Mouse (Mus musculus): ENCODE data around the gene Gsg1l.

Gsg1l gene

DNA sequence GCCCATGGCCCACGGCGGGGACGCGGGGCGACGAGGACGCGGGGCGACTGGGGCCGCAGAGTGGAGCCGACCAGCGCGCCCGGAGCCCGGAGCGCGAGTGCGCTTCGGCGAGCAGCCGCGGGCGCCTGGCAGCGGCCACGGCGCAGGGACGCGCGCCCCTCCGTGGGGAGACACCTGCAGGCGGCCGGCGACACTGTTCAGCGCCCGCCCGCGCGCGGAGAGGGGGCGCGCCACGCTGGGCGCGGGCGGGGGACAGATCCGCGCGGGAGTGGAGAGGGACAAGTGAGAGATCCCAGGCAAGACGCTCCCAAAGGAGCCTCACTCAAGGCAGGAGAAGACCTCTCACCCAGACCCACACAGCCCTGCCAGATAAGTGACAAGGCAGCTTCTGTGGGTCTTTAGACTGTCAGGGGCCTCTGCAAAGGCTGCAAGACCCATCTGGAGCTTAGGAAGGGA lies at the start of gene Gsg1l:
TSS of gene Gsg1l (minus strand) at position 126 of the 456 bp plus-strand sequence.
- DNase-seq (ENCODE audit: extremely low read depth, insufficient read length, low spot score), result no peak

DNA sequence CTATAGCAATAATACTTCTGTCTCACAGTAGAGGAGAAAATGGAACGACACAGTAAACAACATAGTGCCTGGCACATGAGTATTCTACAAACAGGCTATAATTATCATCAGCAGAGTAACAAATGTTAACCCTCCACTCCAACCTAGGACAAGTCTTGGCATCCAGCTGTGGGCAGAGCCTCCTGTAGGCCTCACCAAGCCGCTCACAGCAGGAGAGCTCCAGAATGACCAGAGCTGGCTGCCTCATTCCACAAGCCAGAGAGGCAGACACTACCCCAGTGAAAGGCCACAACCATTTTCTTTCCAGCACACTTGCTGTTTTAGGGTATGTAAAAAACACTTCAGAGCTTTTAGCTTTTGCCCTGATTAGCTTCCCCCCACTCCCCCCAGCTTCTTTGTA lies 45.5 kb upstream of the Gsg1l start:
- DNase-seq (ENCODE audit: extremely low read depth, insufficient read length, low spot score), result no peak

DNA sequence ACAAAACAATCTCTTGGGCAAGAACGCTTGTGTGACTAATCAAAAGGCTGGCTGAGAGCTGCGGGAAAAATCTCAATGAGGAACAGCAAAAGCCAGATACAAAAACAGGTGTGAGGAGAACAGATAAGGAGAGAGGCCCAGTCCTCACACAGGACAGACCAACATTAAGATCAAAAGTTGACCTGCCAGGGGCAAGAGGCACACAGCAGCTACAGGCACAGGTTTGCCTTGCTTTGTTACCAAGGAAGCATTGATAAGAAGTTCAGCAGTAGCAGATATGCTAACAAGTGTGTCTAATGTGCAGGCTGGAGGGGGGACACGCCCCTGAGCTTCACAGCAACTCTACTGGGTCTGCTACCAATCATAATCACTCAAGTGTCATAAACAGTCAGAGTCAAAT lies 44.3 kb upstream of the Gsg1l start:
- DNase-seq (ENCODE audit: extremely low read depth, insufficient read length, low spot score), result no peak

DNA sequence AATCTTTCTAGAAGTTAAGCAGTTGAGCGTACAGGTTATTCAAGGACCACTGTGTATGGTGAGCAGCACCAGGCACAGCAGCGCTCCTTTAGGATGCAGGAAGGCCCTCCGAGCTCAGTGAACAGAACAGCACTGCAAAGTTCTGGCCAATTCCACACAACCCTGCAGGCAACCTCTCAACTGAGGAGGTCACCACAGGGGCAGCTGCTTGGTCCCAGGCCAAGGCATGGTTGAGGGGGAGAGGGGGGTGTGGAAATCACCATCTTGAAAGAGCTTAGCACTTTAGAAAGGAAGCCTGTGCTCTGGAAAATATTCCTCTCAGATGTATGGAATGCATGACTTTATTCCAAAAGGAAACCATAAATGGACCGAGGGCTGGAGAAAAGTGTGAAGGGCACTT lies 39.3 kb upstream of the Gsg1l start:
- no peak for DNase-seq (ENCODE audit: extremely low read depth, insufficient read length, low spot score)

DNA sequence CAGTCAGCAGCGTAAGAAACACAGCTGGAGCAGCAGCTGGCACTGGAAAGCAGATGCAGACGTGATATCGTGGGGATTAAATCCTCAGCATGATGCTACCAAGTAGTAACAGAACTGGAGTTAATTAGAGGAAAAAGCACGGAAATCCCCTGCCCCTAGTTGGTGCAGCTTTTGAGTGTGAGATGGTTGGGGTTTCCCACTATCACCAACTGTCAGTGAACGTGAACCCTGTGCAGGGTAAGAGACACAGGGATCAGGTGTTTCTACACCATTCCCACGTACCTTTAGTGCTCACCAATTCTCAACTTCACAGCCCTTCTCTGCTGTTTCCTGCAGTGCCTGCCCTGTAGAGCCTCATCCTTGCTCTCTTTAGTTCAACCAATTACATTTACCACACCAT lies 37.6 kb upstream of the Gsg1l start:
- no peak for DNase-seq (ENCODE audit: extremely low read depth, insufficient read length, low spot score)

DNA sequence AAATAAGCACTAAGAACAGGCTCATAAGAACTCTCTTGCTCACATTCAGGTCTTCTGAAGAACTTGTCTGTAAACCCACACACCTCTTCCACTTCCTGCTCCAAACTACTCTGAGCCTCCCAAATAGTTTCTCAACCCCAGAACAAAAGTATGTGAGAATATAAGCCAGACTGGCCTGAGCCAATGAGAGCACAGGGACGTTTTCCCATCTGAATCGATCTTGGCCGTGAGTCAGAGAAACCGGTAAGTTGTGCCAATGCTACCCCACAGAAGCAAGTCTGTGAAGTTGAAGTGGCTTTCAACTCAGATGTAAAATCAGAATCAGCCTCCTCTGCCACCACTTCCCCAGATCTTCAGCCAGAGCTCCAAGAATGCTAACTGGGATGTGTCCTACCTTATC lies 31.1 kb upstream of the Gsg1l start:
- no peak for DNase-seq (ENCODE audit: extremely low read depth, insufficient read length, low spot score)

DNA sequence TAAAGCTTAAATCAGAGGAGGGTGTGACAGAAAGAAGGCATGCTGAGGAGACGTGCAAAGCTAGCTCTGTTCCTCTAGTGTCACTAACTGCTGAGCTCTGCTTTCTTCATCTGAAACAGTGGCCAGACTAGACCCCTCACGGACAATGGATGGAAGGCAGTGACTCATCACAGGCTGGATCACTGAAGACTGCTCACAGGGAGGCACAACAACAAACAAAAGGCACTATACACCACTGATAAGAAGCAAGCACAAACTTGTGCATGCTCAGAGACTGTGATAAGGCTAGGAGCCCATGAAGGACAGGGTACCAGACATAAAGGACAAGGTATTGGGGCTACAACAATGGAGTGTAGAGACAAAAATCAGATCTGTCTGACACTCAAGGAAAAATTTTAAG lies 29.0 kb upstream of the Gsg1l start:
- DNase-seq (ENCODE audit: extremely low read depth, insufficient read length, low spot score), result no peak

DNA sequence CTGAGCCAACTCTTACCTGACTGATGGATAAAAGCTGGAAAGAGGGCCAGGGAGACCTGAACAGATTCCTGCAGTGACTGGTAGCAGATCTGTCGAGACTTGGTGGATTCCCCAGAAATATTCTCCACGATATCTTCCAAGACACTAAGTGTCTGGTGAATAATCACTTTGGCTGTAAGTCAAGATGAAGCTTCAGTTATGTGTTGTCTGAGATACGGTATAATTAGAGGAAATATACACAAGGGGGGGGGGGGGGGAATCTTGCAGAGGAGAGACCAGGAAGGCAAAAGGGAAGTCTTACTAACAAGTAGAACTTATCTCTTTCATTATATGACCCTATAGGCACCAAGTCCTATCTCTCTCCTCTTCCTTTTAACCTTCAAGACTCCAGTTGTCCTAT lies 27.7 kb upstream of the Gsg1l start:
- no peak for DNase-seq (ENCODE audit: extremely low read depth, insufficient read length, low spot score)

DNA sequence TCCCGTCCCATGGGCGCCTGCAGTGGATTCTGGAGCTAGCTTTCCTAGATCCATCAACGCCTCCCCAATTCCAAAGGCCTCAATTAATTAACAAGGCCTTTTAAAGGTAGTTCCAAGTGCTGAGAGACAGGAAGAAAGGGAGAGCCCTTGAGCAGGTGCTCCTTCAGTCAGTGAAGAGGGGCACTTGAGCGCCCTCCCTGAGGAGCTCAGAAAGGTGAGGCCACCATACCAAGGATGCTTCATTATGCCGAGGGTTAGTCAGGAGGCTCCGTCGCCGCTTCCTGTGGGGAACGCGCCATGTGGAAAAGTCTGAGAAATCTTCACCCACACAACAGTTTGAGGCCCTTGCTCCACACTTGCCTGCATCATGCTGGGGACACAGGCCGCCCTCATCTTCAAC lies 18.2 kb upstream of the Gsg1l start:
- no peak for DNase-seq (ENCODE audit: extremely low read depth, insufficient read length, low spot score)

DNA sequence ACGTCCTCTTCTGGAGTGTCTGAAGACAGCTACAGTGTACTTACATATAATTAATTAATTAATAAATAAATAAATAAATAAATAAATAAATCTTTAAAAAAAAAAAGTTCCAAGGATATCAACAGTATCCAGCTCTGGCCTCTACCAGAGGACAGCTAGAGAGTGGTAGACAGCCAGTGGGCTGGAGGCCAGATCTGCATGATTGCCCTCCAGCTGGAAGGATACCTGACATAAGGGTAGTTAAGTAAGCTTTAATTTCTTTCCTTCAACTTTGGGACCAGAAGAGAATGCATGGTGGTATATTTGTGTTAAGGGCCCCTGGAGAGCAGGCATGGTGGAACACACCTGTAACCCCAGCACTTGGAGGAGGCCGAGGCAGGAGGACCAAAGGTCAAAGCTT lies 17.6 kb upstream of the Gsg1l start:
- no peak for DNase-seq (ENCODE audit: extremely low read depth, insufficient read length, low spot score)

DNA sequence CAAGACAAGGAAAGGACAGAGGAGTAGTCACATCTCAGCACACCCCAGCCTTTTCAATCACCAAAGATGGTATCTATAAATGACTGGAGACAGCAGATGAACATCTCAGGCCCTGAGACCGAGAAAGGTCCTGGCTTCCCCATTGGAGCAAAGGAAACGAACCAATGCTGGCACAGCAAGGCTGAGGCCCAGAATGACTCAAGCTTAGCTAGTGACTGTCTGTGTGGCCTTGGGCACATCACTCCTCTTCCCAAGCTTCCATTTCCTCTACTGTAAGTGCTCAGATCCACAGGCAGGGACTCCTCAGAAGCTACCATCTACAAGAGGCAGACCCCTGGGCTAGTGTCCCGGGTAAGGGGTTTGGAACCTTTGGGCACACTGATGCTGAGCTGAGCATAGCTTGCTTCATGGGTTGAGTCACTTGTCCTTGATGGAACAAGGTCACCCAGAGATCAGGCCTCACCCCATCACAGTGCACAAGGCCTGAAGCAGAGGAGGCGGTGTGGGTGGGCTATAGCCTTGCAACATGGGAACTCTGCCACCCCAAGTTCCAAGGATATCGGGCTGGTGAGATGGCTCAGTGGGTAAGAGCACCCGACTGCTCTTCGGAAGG lies 17.1 kb upstream of the Gsg1l start:
- DNase-seq (ENCODE audit: extremely low read depth, insufficient read length, low spot score), result no peak

DNA sequence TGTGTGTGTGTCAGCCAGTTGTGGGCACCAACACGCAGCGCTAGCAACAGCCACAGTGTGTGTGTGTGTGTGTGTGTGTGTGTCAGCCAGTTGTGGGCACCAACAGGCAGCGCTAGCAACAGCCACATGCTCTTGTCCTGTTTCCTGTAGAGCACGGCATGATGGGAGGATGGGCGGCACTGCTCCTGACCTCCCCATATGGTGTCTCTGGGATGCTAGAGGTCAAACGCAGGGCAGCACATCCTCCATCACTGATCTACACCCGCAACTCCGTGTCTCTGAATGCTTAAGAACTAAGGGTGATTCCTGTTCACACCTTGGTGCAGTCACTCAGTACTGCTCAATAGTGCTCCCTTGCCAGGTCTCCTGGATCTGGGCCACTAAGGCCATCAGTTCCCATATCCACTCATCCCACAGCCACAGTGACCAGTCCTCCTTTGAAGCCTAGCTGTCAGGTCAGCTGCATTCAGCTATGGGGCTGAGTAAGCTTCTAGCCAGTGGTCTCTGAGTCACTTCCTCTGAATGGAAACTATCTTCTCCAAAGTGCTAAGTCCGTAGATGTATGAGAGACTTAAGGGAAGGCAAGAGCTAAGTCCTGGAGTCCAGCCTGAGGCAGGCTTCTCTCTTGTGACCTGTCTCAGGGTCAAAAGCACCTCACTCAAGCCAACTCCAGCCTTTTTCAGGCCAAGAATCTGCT lies 15.2 kb upstream of the Gsg1l start:
- DNase-seq (ENCODE audit: extremely low read depth, insufficient read length, low spot score), result peak; percentile 66

DNA sequence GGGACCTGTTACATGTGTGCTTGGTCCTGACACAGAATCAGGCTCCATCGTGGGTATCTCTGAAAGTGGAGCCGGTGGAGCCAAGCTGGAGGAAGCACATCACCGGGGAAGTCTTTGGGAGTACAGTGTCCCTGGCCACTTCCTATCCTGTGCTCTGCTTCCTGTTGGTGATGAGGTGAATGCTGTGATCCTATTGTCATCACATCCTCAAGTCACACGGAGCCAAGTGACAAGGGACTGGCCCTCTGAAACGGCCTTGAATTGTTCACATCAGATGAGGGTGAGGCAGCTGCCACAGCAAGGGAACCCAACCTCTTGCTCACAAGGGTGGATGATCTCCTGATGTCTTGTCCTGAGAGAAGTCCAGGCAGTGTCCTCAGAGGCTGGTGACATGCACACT lies 14.4 kb upstream of the Gsg1l start:
- no peak for DNase-seq (ENCODE audit: extremely low read depth, insufficient read length, low spot score)

DNA sequence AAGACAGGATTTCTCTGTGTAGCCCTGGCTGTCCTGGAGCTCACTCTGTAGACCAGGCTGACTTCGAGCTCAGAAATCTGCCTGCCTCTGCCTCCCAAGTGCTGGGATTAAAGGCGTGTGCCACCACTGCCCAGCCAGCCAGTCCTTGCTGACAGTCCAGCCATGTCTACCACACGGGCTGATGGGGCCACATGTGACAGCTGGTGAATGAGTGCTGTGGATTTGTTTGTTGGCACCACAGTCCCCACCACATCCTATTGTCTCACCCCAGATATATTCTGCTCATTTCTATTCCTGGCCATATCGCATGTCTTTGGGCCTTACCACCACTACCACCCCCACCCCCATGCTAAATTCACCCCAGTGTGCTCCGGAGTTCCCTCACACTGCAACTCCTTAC lies 12.5 kb upstream of the Gsg1l start:
- DNase-seq (ENCODE audit: extremely low read depth, insufficient read length, low spot score), result no peak

DNA sequence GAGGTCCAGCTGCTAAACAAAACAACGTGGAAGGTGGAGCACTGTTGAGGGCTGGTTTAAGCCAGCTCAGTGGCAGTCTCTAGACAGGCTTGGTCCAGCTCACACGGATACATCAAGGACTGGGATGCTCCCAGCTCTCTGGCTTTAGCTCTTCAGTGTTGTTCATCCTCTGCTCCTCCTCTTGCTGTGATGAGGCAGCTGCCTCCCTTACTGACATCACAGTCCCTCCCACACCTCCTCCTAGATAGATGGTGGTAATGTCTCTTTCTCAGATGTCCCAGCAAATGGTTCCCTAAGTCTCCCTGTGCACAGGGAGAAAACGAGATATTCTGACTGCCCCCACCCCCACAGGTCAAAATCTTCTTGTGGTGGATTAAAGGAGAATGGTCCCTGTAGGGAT lies 11.0 kb upstream of the Gsg1l start:
- no peak for DNase-seq (ENCODE audit: extremely low read depth, insufficient read length, low spot score)

DNA sequence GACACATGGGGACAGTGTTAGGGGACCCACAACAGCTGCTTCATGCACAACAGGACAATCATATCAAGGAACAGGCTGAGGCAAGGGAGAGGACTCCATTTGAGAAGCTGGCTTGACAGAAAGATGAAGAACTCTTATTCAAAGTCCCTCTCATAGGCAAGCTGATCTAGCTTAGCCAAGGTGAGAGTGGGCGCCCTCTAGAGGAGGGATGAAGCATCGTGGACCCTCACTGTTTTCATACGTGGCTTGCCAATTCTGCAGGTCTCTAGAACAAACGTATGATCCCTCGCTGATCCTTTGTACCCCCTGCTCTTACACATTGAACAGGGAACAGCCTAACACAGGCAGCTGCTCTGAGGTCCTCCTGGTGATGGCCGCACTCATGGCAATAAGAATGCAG lies 7.6 kb upstream of the Gsg1l start:
- DNase-seq (ENCODE audit: extremely low read depth, insufficient read length, low spot score), result no peak

DNA sequence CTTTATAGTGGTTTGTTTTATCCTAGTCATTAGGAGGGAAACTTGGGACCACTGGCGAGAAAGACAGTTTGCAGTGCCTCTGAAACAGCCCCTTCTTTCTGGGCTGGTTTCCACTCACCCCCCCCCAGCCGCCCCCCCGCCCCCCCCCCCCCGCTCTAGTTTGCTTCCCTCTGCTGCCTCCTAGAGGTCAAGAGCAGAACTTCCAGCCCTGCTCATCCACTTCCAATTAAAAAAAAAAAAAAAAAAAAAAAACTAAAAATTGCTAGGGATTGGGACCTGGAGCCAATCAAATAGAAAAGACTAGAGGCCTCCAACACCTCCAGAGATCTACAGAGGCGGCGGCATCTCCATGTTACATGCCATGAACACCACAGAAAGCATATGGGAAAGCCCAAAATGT lies 5.9 kb upstream of the Gsg1l start:
- DNase-seq (ENCODE audit: extremely low read depth, insufficient read length, low spot score), result no peak

DNA sequence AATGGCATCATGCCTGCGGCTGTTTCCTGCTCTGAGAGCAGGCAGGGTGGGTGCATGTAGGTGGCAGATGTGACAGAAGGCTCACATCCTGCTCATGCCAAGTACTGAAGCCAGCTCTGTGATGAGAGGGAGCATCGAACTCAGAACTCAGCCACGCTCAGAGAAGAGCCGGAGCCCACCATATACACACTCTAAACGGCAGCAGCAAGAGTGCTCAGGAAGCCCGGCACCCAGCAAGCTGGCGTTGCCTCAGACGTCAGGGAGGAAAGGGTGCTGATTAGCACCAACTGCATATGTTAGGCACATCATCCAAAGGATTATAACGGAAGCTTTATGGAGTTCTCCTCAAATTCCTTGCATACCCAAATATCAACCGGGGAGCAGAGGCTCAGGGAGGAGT lies 5.4 kb upstream of the Gsg1l start:
- no peak for DNase-seq (ENCODE audit: extremely low read depth, insufficient read length, low spot score)

DNA sequence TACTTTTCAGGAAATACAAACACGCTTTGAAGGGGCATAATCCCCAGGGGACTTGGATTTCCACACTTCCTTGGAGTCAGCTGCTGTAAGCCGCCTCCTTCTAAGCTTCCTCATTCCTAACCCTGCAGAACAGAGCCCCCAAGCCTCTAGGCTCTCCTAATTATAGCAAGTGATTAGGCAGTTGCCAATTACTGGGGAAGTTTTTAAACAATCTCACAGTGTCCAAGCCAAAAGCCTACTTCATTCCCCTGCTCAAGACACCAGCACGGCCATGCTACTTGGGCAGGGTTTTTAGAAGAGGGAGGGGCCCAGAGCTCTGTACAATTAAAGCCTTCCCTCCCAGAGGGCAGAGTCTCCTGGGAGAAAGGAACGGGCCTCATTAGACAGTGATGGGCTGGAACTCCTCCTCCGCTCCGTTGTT lies 4.1 kb upstream of the Gsg1l start:
- no peak for DNase-seq (ENCODE audit: extremely low read depth, insufficient read length, low spot score)

DNA sequence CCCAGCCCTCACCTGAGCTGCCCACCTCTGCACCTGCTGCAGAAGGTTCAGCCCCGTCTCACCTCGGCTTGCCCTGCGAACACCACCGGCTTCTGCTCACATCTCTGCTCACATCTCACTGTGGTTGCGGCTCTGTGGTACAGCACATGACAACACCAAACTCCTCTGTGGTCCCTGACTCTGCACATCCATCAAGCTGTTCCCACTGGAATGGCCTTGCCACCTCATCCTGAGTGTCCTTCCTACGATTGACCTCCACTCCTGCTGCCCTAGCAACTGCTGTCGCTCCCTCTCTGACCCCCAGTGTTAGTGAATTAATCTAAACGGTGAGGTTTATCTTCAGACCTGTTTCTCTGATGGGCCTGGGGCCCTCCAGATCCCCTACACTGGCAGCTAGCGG lies 2.9 kb upstream of the Gsg1l start:
- no peak for DNase-seq (ENCODE audit: extremely low read depth, insufficient read length, low spot score)

DNA sequence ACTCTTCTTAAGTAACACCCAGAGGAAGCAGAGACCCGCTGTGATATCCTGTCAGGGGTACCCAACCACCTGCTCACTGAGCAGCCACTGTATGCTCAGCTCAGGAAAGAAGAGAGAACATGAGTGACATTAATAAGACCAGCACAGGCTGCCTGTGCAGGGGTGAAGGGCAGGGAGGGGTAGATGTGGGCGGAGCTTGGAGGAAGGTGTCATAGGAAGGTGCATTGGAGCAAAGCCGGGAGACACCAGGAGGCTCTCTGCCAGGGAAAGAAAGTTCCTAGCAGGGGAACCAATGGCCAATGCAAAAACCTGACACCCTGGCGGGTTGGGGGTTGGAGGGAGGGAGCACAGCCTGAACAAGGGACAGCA lies 1.8 kb upstream of the Gsg1l start:
- DNase-seq (ENCODE audit: extremely low read depth, insufficient read length, low spot score), result no peak

DNA sequence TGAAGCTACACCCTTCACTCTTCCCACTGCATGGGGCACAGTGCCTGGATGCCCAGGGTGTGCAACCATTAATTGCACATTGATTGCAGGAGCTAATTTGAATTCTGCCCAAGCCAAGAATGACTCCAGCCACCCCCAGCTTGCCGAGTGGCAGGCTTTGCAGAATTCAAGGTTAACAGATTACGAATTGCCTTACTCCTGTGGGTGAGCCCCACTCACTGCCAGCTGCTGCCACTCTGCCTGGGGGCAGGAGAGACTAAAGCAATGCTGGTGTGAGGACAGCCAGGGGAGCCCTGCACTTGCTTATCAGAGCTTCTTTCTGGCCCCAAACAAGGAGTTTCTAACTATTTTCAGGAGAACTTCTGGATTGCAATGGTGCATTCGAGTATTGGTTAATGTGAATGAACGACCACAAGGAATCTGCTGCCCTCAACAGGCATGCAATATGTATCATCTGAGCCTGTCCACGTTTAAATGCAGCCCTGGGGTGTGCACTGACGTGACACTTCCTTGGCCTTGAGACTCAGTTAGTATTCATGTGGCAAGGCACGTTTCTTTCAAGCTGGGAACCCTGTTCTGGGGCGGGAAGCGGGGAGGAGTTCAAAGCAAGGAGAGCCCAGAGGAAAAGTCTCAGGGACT lies 1.2 kb upstream of the Gsg1l start:
- no peak for DNase-seq (ENCODE audit: extremely low read depth, insufficient read length, low spot score)

All from 3134 (cell line).